In the genomic region with DNA sequence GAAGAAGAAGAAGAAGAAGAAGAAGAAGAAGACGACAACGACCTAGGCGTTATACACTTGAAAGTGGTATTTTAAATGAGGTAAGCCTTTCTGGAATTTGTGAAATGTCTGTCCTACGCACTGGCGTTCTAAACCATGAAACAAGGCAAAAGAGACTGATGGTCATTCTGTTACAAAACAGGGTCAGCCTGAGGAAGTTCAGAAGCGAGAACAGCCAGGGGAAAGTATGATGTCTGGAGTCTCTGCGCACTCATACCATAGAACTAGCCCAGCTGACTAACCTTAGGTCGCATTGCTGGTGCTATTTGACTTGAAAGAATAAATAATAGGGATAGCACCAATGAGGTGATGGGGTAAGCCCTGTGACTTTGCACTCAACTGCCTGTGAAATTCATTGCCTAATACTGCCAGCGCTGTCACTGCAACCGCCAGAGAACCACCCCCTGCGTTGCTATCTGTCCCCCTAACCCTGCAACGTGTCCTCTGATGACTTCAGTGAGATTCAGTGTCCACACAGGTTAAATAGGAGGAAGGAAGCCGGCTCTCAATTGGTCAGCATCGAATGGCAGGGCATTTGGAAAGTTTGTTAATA, we compare ENCODE assay signal across 8 mouse cellular contexts.
A peak's percentile ranks its signal among the peaks of the same experiment; 100 is the strongest.
DNase-seq lines count a peak whose midpoint lies in the region; ATAC-seq and TF ChIP-seq lines count a peak whose summit lies in the region.

No protein-coding gene starts in this region.

- peaks cover 36% of the 10 kb centered on the region for H3K4me1 ChIP-seq in heart, embryonic 12.5 days (replicated peaks)
- peaks cover 7% of the 10 kb centered on the region; the same call in 1 of the 2 replicates for H3K4me1 ChIP-seq in intestine, embryonic 14.5 days (replicated peaks; ENCODE audit: control insufficient read depth, insufficient read depth, low read length)
- H3K4me1 ChIP-seq in stomach, postnatal 0 days (replicated peaks; ENCODE audit: control insufficient read depth, insufficient read depth): peaks cover 5% of the 10 kb centered on the region

- no peaks in the 10 kb centered on the region for H3K9me3 ChIP-seq in heart, embryonic 12.5 days (replicated peaks)
- H3K9me3 ChIP-seq in intestine, embryonic 14.5 days (ENCODE audit: control insufficient read depth, low read length): no peaks in the 10 kb centered on the region
- H3K9me3 ChIP-seq in stomach, postnatal 0 days (ENCODE audit: control insufficient read depth, low read length): no peaks in the 10 kb centered on the region

- DNase-seq in heart, adult 8-10 months (ENCODE audit: low spot score): no peak
- DNase-seq in embryo, embryonic 9.5 days (ENCODE audit: extremely low spot score): peak; percentile 30
- peak; percentile 57 for DNase-seq in intestine, embryonic 14.5 days (ENCODE audit: low spot score)
- DNase-seq in lung, postnatal 14 days: peak; percentile 6
- no peak for DNase-seq in stomach, postnatal 0 days (ENCODE audit: low spot score)
- no peak for DNase-seq in left cerebral cortex, postnatal 14 days (ENCODE audit: low spot score in 2 of 2)
- no peak for DNase-seq in gastrocnemius, adult 8-10 months (ENCODE audit: low spot score in 2 of 2)

- 31% methylated on average over 14 of the region's 14 CpGs for WGBS in heart, embryonic 12.5 days
- WGBS in intestine, embryonic 14.5 days: 32% methylated on average over 14 of the region's 14 CpGs
- 39% methylated on average over 14 of the region's 14 CpGs for WGBS in stomach, postnatal 0 days

- H3K4me3 ChIP-seq in heart, embryonic 12.5 days: peak overlapping the region; percentile 53
- H3K4me3 ChIP-seq in intestine, embryonic 14.5 days (ENCODE audit: low read depth, low read length): peak overlapping the region; percentile 35
- H3K4me3 ChIP-seq in stomach, postnatal 0 days (ENCODE audit: low read depth, low read length): peak overlapping the region; percentile 36

- no peak for TF ChIP-seq CTCF in stomach, postnatal 0 days (IDR thresholded peaks at IDR 0.05; ENCODE audit: low read depth)

- intact Hi-C loops in left cerebral cortex, postnatal 14 days (cut with DNase I): loop anchor here (10.0 kb wide), 1 partner anchor 120 kb away; the partner anchor contains the start of gene Cpeb2

- ATAC-seq in heart, embryonic 12.5 days (ENCODE audit: insufficient number of reproducible peaks, low FRiP score): peak; percentile 18; the same call in 1 of the 2 replicates
- ATAC-seq in intestine, embryonic 14.5 days (replicated peaks; ENCODE audit: low FRiP score, low TSS enrichment, low read depth): 0 out of 2 replicates have a peak, but pooled peaks have one; percentile 2
- no peak for ATAC-seq in stomach, postnatal 0 days (ENCODE audit: low FRiP score, low TSS enrichment)

- H3K27ac ChIP-seq in heart, embryonic 12.5 days (ENCODE audit: poor library complexity, severe bottlenecking): peak overlapping the region; percentile 92
- no peak overlapping the region for H3K27ac ChIP-seq in intestine, embryonic 14.5 days (ENCODE audit: low read depth)
- H3K27ac ChIP-seq in stomach, postnatal 0 days (replicated peaks): peak overlapping the region; percentile 69; the same call in 1 of the 2 replicates

- H3K4me2 ChIP-seq in heart, embryonic 12.5 days: peak overlapping the region; percentile 79
- peak overlapping the region; percentile 55 for H3K4me2 ChIP-seq in intestine, embryonic 14.5 days (ENCODE audit: low read length)
- peak overlapping the region; percentile 62 for H3K4me2 ChIP-seq in stomach, postnatal 0 days (replicated peaks; ENCODE audit: low read depth)

- H3K9ac ChIP-seq in heart, embryonic 12.5 days: peak overlapping the region; percentile 70
- no peak overlapping the region for H3K9ac ChIP-seq in intestine, embryonic 14.5 days (ENCODE audit: low read length)
- H3K9ac ChIP-seq in stomach, postnatal 0 days (ENCODE audit: low read length): 0 out of 2 replicates have a peak overlapping the region, but pooled peaks have one; percentile 47

- TF ChIP-seq EP300 in stomach, postnatal 0 days (optimal IDR thresholded peaks at IDR 0.05): no peak

- no peaks in the 10 kb centered on the region for H3K27me3 ChIP-seq in heart, embryonic 12.5 days (replicated peaks)
- H3K27me3 ChIP-seq in intestine, embryonic 14.5 days (replicated peaks; ENCODE audit: control insufficient read depth, insufficient read depth, low read length): no peaks in the 10 kb centered on the region
- no peaks in the 10 kb centered on the region for H3K27me3 ChIP-seq in stomach, postnatal 0 days (ENCODE audit: control insufficient read depth, insufficient read depth, low read length)

- H3K36me3 ChIP-seq in heart, embryonic 12.5 days: no peaks in the 10 kb centered on the region
- no peaks in the 10 kb centered on the region for H3K36me3 ChIP-seq in intestine, embryonic 14.5 days (ENCODE audit: control insufficient read depth, insufficient read depth, low read length)
- no peaks in the 10 kb centered on the region for H3K36me3 ChIP-seq in stomach, postnatal 0 days (ENCODE audit: control insufficient read depth, insufficient read depth, low read length)

Comparison
In these comparisons a context has a peak if more than half of its experiments do, and no peak if none do; other contexts are left out.
1. DNase-seq: peak in embryo, embryonic 9.5 days (single experiment), intestine, embryonic 14.5 days (single experiment) and lung, postnatal 14 days (single experiment); none in heart, adult 8-10 months (single experiment), stomach, postnatal 0 days (single experiment), left cerebral cortex, postnatal 14 days (0 of 2) and gastrocnemius, adult 8-10 months (0 of 2).
2. Peak in every context shown above with its lines, with median percentiles within 50 percentile points of each other: H3K4me2 ChIP-seq and H3K4me3 ChIP-seq.